Mouse (Mus musculus): ENCODE measurements at regions not wholly inside any gene's neighbourhood (a gene's known extent, or its start where the extent isn't known, plus 50 kb on each side); places are given as distances from the start of the nearest gene placed in this dataset.

DNA sequence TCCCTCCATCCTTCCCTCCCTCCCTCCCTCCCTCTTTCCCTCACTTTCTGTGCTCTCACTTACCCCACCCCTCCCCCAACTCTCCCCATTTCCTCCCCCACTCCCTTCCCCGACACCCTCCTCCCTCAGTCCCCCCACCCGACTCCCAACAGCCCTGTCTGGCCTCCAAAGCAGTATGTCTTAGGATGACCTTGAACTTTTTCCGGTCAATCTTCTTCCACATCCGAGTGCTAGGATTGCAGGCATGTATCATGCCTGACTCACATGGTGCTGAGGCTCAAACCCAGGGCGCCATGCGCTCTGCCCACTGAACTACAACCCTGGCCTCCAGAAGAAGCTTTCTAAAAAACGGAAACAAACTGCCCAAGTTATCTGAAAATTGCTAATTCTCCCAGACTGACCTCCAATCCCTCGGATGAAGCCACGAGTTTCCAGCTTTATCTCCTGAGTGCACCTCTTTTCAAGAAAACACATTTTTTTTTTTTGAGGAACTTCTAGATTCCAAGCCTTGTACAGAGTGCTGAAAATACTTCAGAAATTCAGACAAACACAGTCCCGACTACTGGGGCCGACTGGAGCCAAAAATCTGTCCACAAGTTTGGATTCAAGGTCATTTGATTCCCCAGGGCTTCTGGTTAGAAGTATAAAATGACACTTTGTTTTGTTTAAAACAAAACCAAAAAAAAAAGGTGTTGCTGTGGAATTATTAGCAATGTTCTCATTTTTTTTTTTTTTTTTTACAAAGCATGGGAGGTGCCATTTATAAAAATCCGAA lies 141.7 kb upstream of the Tbca start:
- TF ChIP-seq TCF3 (IDR thresholded peaks at IDR 0.05; ENCODE audit: insufficient read length, low read depth) (no peak), SRF (IDR thresholded peaks at IDR 0.05; ENCODE audit: control insufficient read depth, insufficient read length, low read depth) (no peak), USF1 (IDR thresholded peaks at IDR 0.05; ENCODE audit: low read depth) (no peak), E2F4 (IDR thresholded peaks at IDR 0.05; ENCODE audit: insufficient read depth) (no peak), MYOD1 (IDR thresholded peaks at IDR 0.05; ENCODE audit: control insufficient read depth in 1 of 3, insufficient read length in 2 of 3, low read depth in 2 of 3) (no peak), POLR2A (IDR thresholded peaks at IDR 0.05; ENCODE audit: insufficient read length, low read depth) (no peak), TCF12 (IDR thresholded peaks at IDR 0.05; ENCODE audit: insufficient read depth, poor library complexity, severe bottlenecking) (no peak), MYOG (IDR thresholded peaks at IDR 0.05; ENCODE audit: control insufficient read depth in 1 of 3, insufficient read depth in 1 of 3, insufficient read length in 2 of 3, low read depth in 2 of 3) (no peak)

Measured in myocyte (in vitro differentiated cells).